ENCODE assay signal across 23 mouse cellular contexts in genomic region chr2:146178718-146179117, GRCm38 (mm10). TPM values are rescaled to one million over a fixed set of nuclear protein-coding genes. Genes with fewer than 3 reads are reported as not detected.
DNase-seq lines count a peak whose midpoint lies in the region; ATAC-seq and TF ChIP-seq lines count a peak whose summit lies in the region.
"Had no signal": no experiment of that assay in that cellular context is flagged by ENCODE, and none has a peak within 500 bp of the region (broad histone marks: within the 10 kb centered on the region; RNA-seq: fewer than 3 reads in every experiment).

No protein-coding gene starts in this region.

- no peaks in the 10 kb centered on the region; the same call in 1 of the 2 replicates for H3K9me3 ChIP-seq in forebrain, embryonic 11.5 days (ENCODE audit: control insufficient read depth, low read length)
- peaks cover 9% of the 10 kb centered on the region for H3K9me3 ChIP-seq in forebrain, embryonic 13.5 days (replicated peaks)
- H3K9me3 ChIP-seq in intestine, postnatal 0 days (ENCODE audit: control insufficient read depth), result no peaks in the 10 kb centered on the region
- H3K9me3 ChIP-seq in intestine, embryonic 16.5 days (ENCODE audit: control insufficient read depth, low read length), result no peaks in the 10 kb centered on the region
- peaks cover 7% of the 10 kb centered on the region for H3K9me3 ChIP-seq in CH12.LX (replicated peaks; ENCODE audit: low read length)
- H3K9me3 ChIP-seq: embryonic facial prominence, embryonic 12.5 days; forebrain, embryonic 12.5 days; heart, embryonic 12.5 days had no signal

- H3K27ac ChIP-seq in forebrain, embryonic 11.5 days (ENCODE audit: low read depth, low read length), result no peak overlapping the region
- no peak overlapping the region for H3K27ac ChIP-seq in forebrain, embryonic 13.5 days
- H3K27ac ChIP-seq in intestine, postnatal 0 days (ENCODE audit: low read depth, low read length), result no peak overlapping the region
- no peak overlapping the region for H3K27ac ChIP-seq in intestine, embryonic 16.5 days (ENCODE audit: low read length)
- H3K27ac ChIP-seq in CH12.LX (ENCODE audit: insufficient read depth, low read depth), result no peak overlapping the region
- H3K27ac ChIP-seq: embryonic facial prominence, embryonic 12.5 days; forebrain, embryonic 12.5 days; heart, adult 2 months; hindbrain, embryonic 12.5 days had no signal

- TF ChIP-seq CTCF in intestine, postnatal 0 days (IDR thresholded peaks at IDR 0.05; ENCODE audit: low read depth), result 0 out of 2 replicates have a peak, but pooled peaks have one; percentile 10
- peak in 1 of 2 experiments; percentile 21; a peak in 2 of 4 replicates for TF ChIP-seq CTCF in CH12.LX (conservative IDR thresholded peaks at IDR 0.05 in 1 of 2, IDR thresholded peaks at IDR 0.05 in 1 of 2; ENCODE audit: low read depth in 2 of 2, low read length in 2 of 2)

- H3K4me2 ChIP-seq in forebrain, embryonic 11.5 days (ENCODE audit: low read depth, low read length, severe bottlenecking), result no peak overlapping the region
- no peak overlapping the region for H3K4me2 ChIP-seq in forebrain, embryonic 13.5 days
- no peak overlapping the region for H3K4me2 ChIP-seq in intestine, postnatal 0 days (replicated peaks; ENCODE audit: low read depth)
- no peak overlapping the region for H3K4me2 ChIP-seq in intestine, embryonic 16.5 days (ENCODE audit: low read depth, low read length)
- no peak overlapping the region for H3K4me2 ChIP-seq in CH12.LX (ENCODE audit: insufficient read depth, low read depth, poor library complexity, severe bottlenecking)
- H3K4me2 ChIP-seq: embryonic facial prominence, embryonic 12.5 days; forebrain, embryonic 12.5 days; heart, embryonic 12.5 days; hindbrain, embryonic 12.5 days had no signal

- H3K27me3 ChIP-seq in forebrain, embryonic 11.5 days (ENCODE audit: control insufficient read depth, insufficient read depth, low read length), result no peaks in the 10 kb centered on the region
- no peaks in the 10 kb centered on the region for H3K27me3 ChIP-seq in forebrain, embryonic 13.5 days
- no peaks in the 10 kb centered on the region for H3K27me3 ChIP-seq in intestine, postnatal 0 days (replicated peaks; ENCODE audit: control insufficient read depth, insufficient read depth, low read length)
- no peaks in the 10 kb centered on the region for H3K27me3 ChIP-seq in intestine, embryonic 16.5 days (replicated peaks; ENCODE audit: control insufficient read depth, insufficient read depth, low read length)
- no peaks in the 10 kb centered on the region for H3K27me3 ChIP-seq in CH12.LX (replicated peaks)
- H3K27me3 ChIP-seq: embryonic facial prominence, embryonic 12.5 days; forebrain, embryonic 12.5 days; hindbrain, embryonic 12.5 days had no signal

- TF ChIP-seq RAD21 in CH12.LX (IDR thresholded peaks at IDR 0.05; ENCODE audit: low read depth, low read length), result no peak; the same call in 1 of the 2 replicates

- in situ Hi-C loops in CH12.LX (cut with MboI; ENCODE audit: low pct_ligation_motif_present, low pct_unique_long_range_greater_than_20kb, low sequenced_read_pairs), result no loop called here

- 69% methylated on average over 1 of the region's 1 CpGs for WGBS in forebrain, embryonic 11.5 days
- 77% methylated on average over 1 of the region's 1 CpGs for WGBS in forebrain, embryonic 13.5 days
- WGBS in intestine, postnatal 0 days, result 88% methylated on average over 1 of the region's 1 CpGs
- WGBS in intestine, embryonic 16.5 days, result 67% methylated on average over 1 of the region's 1 CpGs

- dilution Hi-C loops in CH12.LX (cut with MboI; ENCODE audit: extremely low pct_ligation_motif_present, extremely low pct_unique_long_range_greater_than_20kb, low sequenced_read_pairs), result no loop called here

- peak; percentile 10 for DNase-seq in forebrain, embryonic 11.5 days (ENCODE audit: low spot score)
- DNase-seq in CH12.LX (ENCODE audit: extremely low read depth) (no peak), ZHBTc4 (ENCODE audit: low read depth, low spot score) (peak; percentile 21)
- DNase-seq in gastrocnemius, postnatal 4 days (ENCODE audit: low spot score in 2 of 2), result no peak
- DNase-seq: adrenal gland, postnatal 10 days; B cell, adult 2 months; cerebellum, adult 11 months; cerebellum, adult 8-10 months; cerebellum, postnatal 25 days; gastrocnemius, postnatal 36 days; heart, adult 2 months; heart, postnatal 4 days had no signal

- no peaks in the 10 kb centered on the region for H3K79me2 ChIP-seq in CH12.LX (replicated peaks; ENCODE audit: control insufficient read depth, extremely low read depth, insufficient read depth, poor library complexity, severe bottlenecking)

- no peaks in the 10 kb centered on the region for H3K4me1 ChIP-seq in forebrain, embryonic 11.5 days (replicated peaks; ENCODE audit: control insufficient read depth, insufficient read depth, low read length)
- H3K4me1 ChIP-seq in forebrain, embryonic 13.5 days, result peaks cover 7% of the 10 kb centered on the region
- H3K4me1 ChIP-seq in intestine, postnatal 0 days (replicated peaks; ENCODE audit: control insufficient read depth, insufficient read depth, low read length), result no peaks in the 10 kb centered on the region
- no peaks in the 10 kb centered on the region for H3K4me1 ChIP-seq in intestine, embryonic 16.5 days (ENCODE audit: control insufficient read depth, insufficient read depth, low read length)
- no peaks in the 10 kb centered on the region for H3K4me1 ChIP-seq in CH12.LX (ENCODE audit: control insufficient read depth in 1 of 2, insufficient read depth in 2 of 2)
- H3K4me1 ChIP-seq: embryonic facial prominence, embryonic 12.5 days; heart, embryonic 12.5 days; hindbrain, embryonic 12.5 days had no signal

- TF ChIP-seq POLR2A in CH12.LX (IDR thresholded peaks at IDR 0.05; ENCODE audit: low read depth, low read length), result no peak

- TF ChIP-seq EP300 in CH12.LX (IDR thresholded peaks at IDR 0.05; ENCODE audit: low read length), result no peak

- H3K9ac ChIP-seq in forebrain, embryonic 11.5 days (ENCODE audit: low read length), result no peak overlapping the region
- no peak overlapping the region for H3K9ac ChIP-seq in forebrain, embryonic 13.5 days
- H3K9ac ChIP-seq in intestine, postnatal 0 days (ENCODE audit: low read depth, low read length), result no peak overlapping the region
- no peak overlapping the region for H3K9ac ChIP-seq in intestine, embryonic 16.5 days (ENCODE audit: low read depth, low read length)
- no peak overlapping the region for H3K9ac ChIP-seq in CH12.LX (ENCODE audit: insufficient read depth, low read depth)
- H3K9ac ChIP-seq: embryonic facial prominence, embryonic 12.5 days; forebrain, embryonic 12.5 days; heart, embryonic 12.5 days; hindbrain, embryonic 12.5 days had no signal

- no peak overlapping the region for H3K4me3 ChIP-seq in forebrain, embryonic 11.5 days (ENCODE audit: low read depth, low read length)
- H3K4me3 ChIP-seq in forebrain, embryonic 13.5 days, result no peak overlapping the region
- no peak overlapping the region for H3K4me3 ChIP-seq in intestine, postnatal 0 days (ENCODE audit: low read depth, low read length)
- H3K4me3 ChIP-seq in intestine, embryonic 16.5 days (ENCODE audit: low read length), result no peak overlapping the region
- no peak overlapping the region for H3K4me3 ChIP-seq in CH12.LX (replicated peaks in 1 of 3; ENCODE audit: low read depth in 2 of 3, low read length in 2 of 3, poor library complexity in 1 of 3)
- H3K4me3 ChIP-seq: embryonic facial prominence, embryonic 12.5 days; forebrain, embryonic 12.5 days; heart, adult 2 months; heart, embryonic 12.5 days; hindbrain, embryonic 12.5 days had no signal

- no peak for ATAC-seq in forebrain, embryonic 11.5 days (replicated peaks; ENCODE audit: low FRiP score)
- no peak for ATAC-seq in forebrain, embryonic 13.5 days
- ATAC-seq in intestine, postnatal 0 days, result no peak
- ATAC-seq in intestine, embryonic 16.5 days, result no peak
- ATAC-seq: CD4-positive, CD25-positive, alpha-beta regulatory T cell, adult 4 months; hindbrain, embryonic 16.5 days; inflammation-experienced regulatory T-cells, adult 6 months had no signal

- H3K36me3 ChIP-seq in forebrain, embryonic 11.5 days (ENCODE audit: control insufficient read depth, insufficient read depth, low read length), result no peaks in the 10 kb centered on the region
- H3K36me3 ChIP-seq in forebrain, embryonic 13.5 days (ENCODE audit: poor library complexity, severe bottlenecking), result no peaks in the 10 kb centered on the region
- no peaks in the 10 kb centered on the region for H3K36me3 ChIP-seq in intestine, postnatal 0 days (ENCODE audit: control insufficient read depth, insufficient read depth)
- H3K36me3 ChIP-seq in intestine, embryonic 16.5 days (ENCODE audit: control insufficient read depth, insufficient read depth, low read length), result no peaks in the 10 kb centered on the region
- no peaks in the 10 kb centered on the region for H3K36me3 ChIP-seq in CH12.LX (replicated peaks in 1 of 2; ENCODE audit: control insufficient read depth in 1 of 2, insufficient read depth in 1 of 2, low read length in 1 of 2)
- H3K36me3 ChIP-seq: embryonic facial prominence, embryonic 12.5 days; forebrain, embryonic 12.5 days; heart, embryonic 12.5 days; hindbrain, embryonic 12.5 days had no signal

TF ChIP-seq in CH12.LX, 34 proteins besides CTCF, POLR2A, EP300 and RAD21:
- TF ChIP-seq ZNF384 (IDR thresholded peaks at IDR 0.05; ENCODE audit: low read depth, low read length) (peak; percentile 47; the same call in 1 of the 2 replicates), PAX5 (IDR thresholded peaks at IDR 0.05; ENCODE audit: low read length) (no peak), NELFE (IDR thresholded peaks at IDR 0.05; ENCODE audit: low read depth, low read length) (no peak), TBP (conservative IDR thresholded peaks at IDR 0.05; ENCODE audit: low read depth, low read length) (no peak), CHD2 (IDR thresholded peaks at IDR 0.05; ENCODE audit: low read length) (no peak), HCFC1 (IDR thresholded peaks at IDR 0.05; ENCODE audit: low read depth, low read length) (no peak)
TF ChIP-seq in CH12.LX: peak in this region for 1.

RNA-seq across cellular contexts. Expression of gene Insm1, which starts 43.0 kb away (rescaled TPM):
- polyA plus RNA-seq in forebrain, embryonic 11.5 days (2014; fragmentation: Nextera tagmentation; extraction: Ambion mirVana), result 5.0 and 8.7 TPM in 2 replicates
- polyA plus RNA-seq in forebrain, embryonic 13.5 days (2015; fragmentation: Nextera tagmentation; extraction: Ambion mirVana), result 10.0 and 12.8 TPM in 2 replicates
- polyA plus RNA-seq in intestine, postnatal 0 days (2015; fragmentation: Nextera tagmentation; extraction: Ambion mirVana), result 0.43 and 0.48 TPM in 2 replicates
- 0.35 and 0.54 TPM in 2 replicates for polyA plus RNA-seq in intestine, embryonic 16.5 days (2015; fragmentation: Nextera tagmentation; extraction: Ambion mirVana)
- total RNA-seq in CH12.LX (2012; rRNA removed), result not detected in 2 replicates
- not detected in 2 replicates for total RNA-seq in CH12.LX (2014; rRNA removed)
- polyA plus RNA-seq in CH12.LX (2012; ENCODE audit: insufficient read length, low read depth), result not detected in 2 replicates
- total RNA-seq in gastrocnemius, postnatal 4 days (2021), result under 1 TPM in 1 of 2 experiments, not detected in 1; 0.12 TPM
- total RNA-seq: gastrocnemius, adult 8-10 months; gastrocnemius, postnatal 36 days; heart, adult 2 months; heart, postnatal 4 days had no signal
- polyA plus RNA-seq: CD4-positive, CD25-positive, alpha-beta regulatory T cell, adult 4 months; heart, adult 2 months; heart, embryonic 12.5 days; inflammation-experienced regulatory T-cells, adult 6 months had no signal

Comparison
In these comparisons a context has a peak if more than half of its experiments do, and no peak if none do; other contexts are left out.
1. DNase-seq: peak in forebrain, embryonic 11.5 days (single experiment) and ZHBTc4 (single experiment); none in CH12.LX (single experiment) and gastrocnemius, postnatal 4 days (0 of 2).